Mouse (Mus musculus) ovary, postnatal 36 days (tissue): Measurements from ENCODE around the gene Xndc1.
"Not testable (repeated sequence)": the region's sequence is repeated elsewhere in the genome, so short reads cannot be mapped to it uniquely, and the experiment has no call there.

Experiments used
- DNase-seq: peaks from one replicate; pipeline ENCODE4 v3.0.0; 2022; ENCODE audit warnings: low spot score, mixed read lengths

Xndc1 gene

GRCm38 (mm10) chr7:102065046-102065891 is at the start of gene Xndc1, which contains the start of the genes Rnf121 and Xntrpc:
Gene Xndc1, plus strand, starts transcription at chr7:102065511.
Gene Rnf121, minus strand, starts transcription at chr7:102065469.
Gene Xntrpc, plus strand, starts transcription at chr7:102065713.
- DNase-seq: peak; percentile 91

GRCm38 (mm10) chr7:102016936-102017335 is 48.4 kb upstream of the Xndc1 start:
- no peak for DNase-seq

- DNase-seq: no peak
Measured at GRCm38 (mm10) chr7:102017452-102017851, 47.9 kb upstream of the Xndc1 start.

DNA sequence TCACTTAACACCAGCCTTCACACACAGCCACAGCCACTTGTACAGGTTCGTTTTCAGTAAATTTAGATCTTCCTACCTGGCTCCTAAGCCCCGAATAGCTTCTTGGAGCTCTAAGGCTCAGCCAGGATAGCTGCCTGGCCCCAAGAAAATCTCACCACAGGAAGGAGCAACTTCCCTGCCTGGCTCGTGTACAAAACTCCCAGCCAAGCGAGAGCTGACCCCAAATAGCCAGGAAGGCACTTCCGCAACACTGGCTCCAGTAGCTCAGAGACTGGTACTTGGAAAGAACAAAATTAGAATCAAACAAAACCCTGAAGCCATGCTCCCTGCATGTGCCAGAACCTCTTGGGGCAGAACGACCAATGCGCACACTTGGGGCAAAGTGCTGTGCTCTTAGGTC is 47.3 kb upstream of the Xndc1 start:
- no peak for DNase-seq

GRCm38 (mm10) chr7:102018590-102018989 is 46.7 kb upstream of the Xndc1 start, which contains the start of gene Il18bp:
Gene Il18bp, minus strand, starts transcription at chr7:102018690.
- no peak for DNase-seq

DNA sequence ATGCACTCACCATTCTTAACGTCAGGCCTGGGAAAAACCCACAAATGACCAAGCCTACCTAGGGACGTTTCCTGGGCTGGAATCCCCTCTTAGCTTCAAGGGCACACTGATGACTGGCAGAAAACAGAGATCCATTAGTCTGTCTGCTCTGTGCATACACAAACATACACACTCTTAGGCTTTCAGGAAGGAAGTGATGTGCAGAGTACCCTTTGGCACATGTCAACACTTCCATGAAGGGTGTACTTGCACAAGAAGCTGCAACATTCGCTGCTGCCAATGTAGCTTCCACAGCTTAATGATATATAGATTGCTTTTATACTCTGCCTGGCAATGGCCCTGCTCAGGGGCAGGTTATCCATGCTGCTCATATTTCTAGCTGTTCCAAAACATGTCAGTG is 45.9 kb upstream of the Xndc1 start:
- DNase-seq: no peak

DNA sequence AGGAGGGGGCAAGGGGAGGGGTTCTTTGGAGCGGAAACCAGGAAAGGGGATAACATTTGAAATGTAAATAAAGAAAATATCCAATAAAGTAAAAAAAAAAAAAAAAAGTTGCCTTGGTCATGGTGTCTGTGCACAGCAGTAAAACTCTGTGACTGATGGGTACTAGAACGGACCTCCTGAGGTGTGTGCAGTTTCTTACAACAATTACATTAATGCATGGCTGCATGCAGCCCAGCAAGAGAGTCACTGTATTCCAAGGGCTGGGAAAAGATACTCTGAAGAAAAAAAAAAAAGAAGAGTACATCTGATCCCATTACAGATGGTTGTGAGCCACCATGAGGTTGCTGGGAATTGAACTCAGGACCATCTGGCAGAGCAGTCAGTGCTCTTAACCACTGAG is 44.4 kb upstream of the Xndc1 start:
- not testable (repeated sequence) for DNase-seq

DNA sequence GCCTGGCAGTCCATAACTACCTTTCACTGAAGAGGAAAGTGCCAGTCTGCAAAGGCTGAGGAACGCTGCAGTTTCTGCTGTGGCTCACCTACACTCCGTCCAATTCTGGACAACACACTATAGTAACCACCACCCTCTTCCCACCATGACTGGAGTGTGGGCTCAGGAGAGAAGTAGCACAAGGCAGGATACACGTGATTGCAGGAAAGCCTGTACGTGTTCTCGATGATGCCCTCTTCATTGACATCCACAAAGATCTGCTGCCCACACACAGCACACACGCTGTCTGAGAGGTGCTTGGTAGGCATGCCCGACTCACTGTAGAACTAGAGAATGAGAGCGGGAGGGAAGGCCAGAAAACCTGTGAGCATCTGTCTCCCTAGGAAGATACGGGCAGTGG is 41.5 kb upstream of the Xndc1 start:
- no peak for DNase-seq

GRCm38 (mm10) chr7:102025187-102026119 is 39.9 kb upstream of the Xndc1 start:
- no peak for DNase-seq

- no peak for DNase-seq
Measured at GRCm38 (mm10) chr7:102034904-102035303, 30.4 kb upstream of the Xndc1 start.

DNA sequence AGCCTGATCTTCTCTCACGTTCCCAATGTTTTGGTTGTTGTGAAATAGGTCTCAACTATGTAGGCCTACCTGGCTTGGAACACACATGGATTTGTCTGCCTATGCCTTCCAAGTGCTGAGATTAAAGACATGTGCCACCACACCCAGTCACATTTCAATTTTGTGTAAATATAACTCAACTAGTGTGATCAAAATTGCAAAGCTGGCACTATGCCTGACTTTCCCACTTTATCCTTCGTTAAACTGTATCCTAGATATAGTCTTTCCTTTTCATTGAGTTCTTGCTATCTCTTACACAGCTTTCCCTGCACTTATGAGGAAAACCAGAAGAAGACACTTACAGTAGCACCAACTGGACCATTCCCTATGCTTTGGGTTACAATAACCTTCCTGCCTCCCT is 29.8 kb upstream of the Xndc1 start:
- no peak for DNase-seq

- no peak for DNase-seq
Measured at GRCm38 (mm10) chr7:102037318-102037717, 28.0 kb upstream of the Xndc1 start.

DNA sequence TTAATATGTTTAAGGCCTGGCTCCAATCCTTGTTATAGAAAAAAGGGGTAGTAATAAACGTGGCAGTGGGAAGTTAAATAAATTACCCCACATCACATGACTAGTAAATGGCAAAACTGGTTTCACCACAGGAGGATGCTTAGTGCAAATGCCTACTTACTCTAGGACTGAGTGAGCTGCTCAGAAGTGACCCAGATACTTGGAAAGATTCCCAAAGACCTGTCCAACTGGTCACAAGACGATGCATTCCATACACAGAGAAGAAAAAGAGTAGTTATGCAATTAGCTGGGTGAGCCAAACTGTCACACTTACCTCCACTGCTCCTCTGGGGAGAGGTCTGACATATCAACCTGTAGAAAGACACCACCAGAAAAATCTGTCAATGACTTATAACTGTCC is 23.0 kb upstream of the Xndc1 start:
- DNase-seq: no peak

DNA sequence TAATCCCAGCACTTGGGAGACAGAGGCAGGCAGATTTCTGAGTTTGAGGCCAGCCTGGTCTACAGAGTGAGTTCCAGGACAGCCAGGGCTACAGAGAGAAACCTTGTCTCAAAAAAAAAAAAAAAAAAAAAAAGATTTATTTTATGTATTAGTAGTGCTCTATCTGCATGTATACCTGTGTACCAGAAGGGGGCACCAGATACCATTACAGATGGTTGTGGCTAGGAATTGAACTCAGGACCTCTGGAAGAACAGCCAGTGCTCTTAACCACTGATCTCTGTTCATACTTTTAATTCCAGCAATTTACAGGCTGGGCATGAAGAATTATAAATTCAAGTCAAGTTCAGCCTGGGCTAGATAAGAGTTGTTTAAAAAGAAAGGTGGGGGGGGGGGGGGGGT is 16.8 kb upstream of the Xndc1 start:
- DNase-seq: not testable (repeated sequence)

GRCm38 (mm10) chr7:102061353-102061752 is 4.0 kb upstream of the Xndc1 start:
- DNase-seq: no peak

DNA sequence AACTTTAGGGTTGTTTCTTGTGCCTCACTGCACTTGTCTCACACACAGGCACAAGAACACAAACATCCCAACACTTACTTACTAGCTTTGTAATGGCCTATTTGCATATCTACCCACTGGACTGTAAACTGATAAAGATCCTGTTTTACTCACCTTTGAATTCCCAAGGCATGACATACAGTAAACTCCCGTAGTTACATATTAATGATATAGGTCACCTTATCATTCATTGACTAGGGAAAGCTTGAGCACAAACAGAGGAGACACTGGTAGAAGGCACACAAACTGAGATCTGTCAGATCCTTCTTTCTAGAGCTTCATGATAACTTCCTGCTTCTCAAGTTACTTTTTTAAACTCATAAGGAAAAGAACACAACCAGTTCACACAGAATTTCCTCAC is 3.1 kb upstream of the Xndc1 start:
- no peak for DNase-seq

DNA sequence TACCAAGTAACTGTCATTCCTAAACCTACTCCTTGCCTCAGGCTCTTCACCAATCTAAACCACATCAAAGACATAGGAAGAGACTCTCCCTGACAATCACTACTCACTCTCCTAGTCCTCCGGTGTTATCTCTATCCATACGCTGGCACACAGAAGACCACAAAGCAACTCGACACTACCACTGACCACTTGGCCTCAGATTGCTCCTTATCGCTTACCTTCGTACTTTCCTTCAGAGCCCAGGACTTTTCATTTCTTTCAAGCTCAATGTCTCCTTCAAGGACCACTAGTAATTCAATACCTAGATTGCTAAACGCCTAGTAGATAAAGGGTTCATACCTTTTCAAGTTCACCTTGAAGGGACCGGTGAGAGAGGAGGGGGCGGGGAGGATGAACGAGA is 1.4 kb upstream of the Xndc1 start:
- DNase-seq: no peak

DNA sequence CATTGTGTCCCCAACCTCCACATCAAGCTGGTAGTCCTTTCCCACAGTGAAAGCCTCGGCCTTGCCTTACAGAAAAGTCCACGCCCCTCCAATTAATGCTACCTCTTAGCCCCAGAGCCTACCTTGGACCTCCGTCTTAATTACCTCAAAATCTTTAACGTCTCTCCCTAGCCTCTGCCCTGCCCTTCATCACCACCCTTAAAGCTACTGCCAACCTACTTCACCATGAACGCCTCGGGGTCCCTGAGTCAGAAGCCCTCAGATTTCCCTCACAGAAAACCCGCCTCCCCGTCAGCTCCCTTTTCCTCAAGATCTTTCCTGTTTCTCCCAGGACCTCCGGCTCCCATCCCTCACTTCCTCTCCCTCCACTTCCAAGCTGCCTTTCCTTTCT is 661 bp upstream of the Xndc1 start:
- DNase-seq: no peak

GRCm38 (mm10) chr7:102066363-102066762 is 1.1 kb downstream of the Xndc1 start:
- no peak for DNase-seq

GRCm38 (mm10) chr7:102076714-102077296 is 11.5 kb downstream of the Xndc1 start:
- no peak for DNase-seq

- no peak for DNase-seq
Measured at GRCm38 (mm10) chr7:102078517-102078916, 13.2 kb downstream of the Xndc1 start.

GRCm38 (mm10) chr7:102080311-102080710 is 15.0 kb downstream of the Xndc1 start:
- no peak for DNase-seq
